Mouse (Mus musculus): ENCODE data around the gene Snx30. TPM values are rescaled to one million over a fixed set of nuclear protein-coding genes. Genes with fewer than 3 reads are reported as not detected.
A peak's percentile ranks its signal among the peaks of the same experiment; 100 is the strongest.

The Snx30 gene
- polyA plus RNA-seq, 1 experiment from 2014 or later: 7.0 TPM

- no peak for TF ChIP-seq CTCF (IDR thresholded peaks at IDR 0.05; ENCODE audit: low read depth)
- peak overlapping the region; percentile 44; the same call in 1 of the 2 replicates for H3K27ac ChIP-seq
- H3K4me1 ChIP-seq (replicated peaks; ENCODE audit: insufficient read depth, low read length): peaks cover 4% of the 10 kb centered on the region; the same call in 1 of the 2 replicates
- no peak overlapping the region for H3K9ac ChIP-seq (ENCODE audit: low read depth, low read length)
- WGBS: 54% methylated on average over 15 of the region's 15 CpGs
- H3K36me3 ChIP-seq (ENCODE audit: insufficient read depth, low read length): no peaks in the 10 kb centered on the region
- DNase-seq (ENCODE audit: low spot score): peak; percentile 47
- H3K4me2 ChIP-seq (ENCODE audit: low read length): peak overlapping the region; percentile 5; the same call in 1 of the 2 replicates
- H3K9me3 ChIP-seq (replicated peaks; ENCODE audit: low read length): no peaks in the 10 kb centered on the region
- no peak overlapping the region for H3K4me3 ChIP-seq (replicated peaks; ENCODE audit: low read depth, low read length)
- no peaks in the 10 kb centered on the region for H3K27me3 ChIP-seq (ENCODE audit: insufficient read depth, low read length)
- no peak for ATAC-seq (replicated peaks; ENCODE audit: low FRiP score, low read depth)
Observed at GRCm38 (mm10) chr4:59844460-59845244, 39.0 kb downstream of the Snx30 start.

DNA sequence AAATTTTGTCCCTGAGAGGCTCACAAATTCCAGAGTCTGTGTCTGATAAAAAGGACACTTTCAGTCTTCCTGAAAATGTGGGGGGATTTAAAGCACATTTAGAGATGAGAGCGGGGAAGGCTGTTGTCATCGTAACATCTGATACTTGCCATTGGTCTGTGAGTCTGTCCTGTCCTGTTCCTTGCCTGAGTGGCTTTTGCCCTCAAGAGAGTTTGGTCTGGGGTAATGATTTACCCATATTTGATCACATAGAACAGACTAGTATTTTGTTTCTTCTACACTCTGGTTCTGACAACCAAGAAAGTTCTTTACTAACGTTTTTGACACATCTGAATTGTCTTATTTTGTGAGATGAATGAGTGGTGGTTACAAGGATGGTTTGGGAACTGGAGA is 39.6 kb downstream of the Snx30 start:
- ATAC-seq (replicated peaks; ENCODE audit: low FRiP score, low read depth) (no peak), DNase-seq (ENCODE audit: low spot score) (no peak)
- no peaks in the 10 kb centered on the region for H3K36me3 ChIP-seq (ENCODE audit: insufficient read depth, low read length)
- H3K27ac ChIP-seq: peak overlapping the region; percentile 44; the same call in 1 of the 2 replicates
- no peak overlapping the region for H3K9ac ChIP-seq (ENCODE audit: low read depth, low read length)
- H3K9me3 ChIP-seq (replicated peaks; ENCODE audit: low read length): no peaks in the 10 kb centered on the region
- no peaks in the 10 kb centered on the region for H3K27me3 ChIP-seq (ENCODE audit: insufficient read depth, low read length)
- H3K4me3 ChIP-seq (replicated peaks; ENCODE audit: low read depth, low read length): no peak overlapping the region
- WGBS: 39% methylated on average over 3 of the region's 3 CpGs
- peak overlapping the region; percentile 5; the same call in 1 of the 2 replicates for H3K4me2 ChIP-seq (ENCODE audit: low read length)
- peaks cover 4% of the 10 kb centered on the region; the same call in 1 of the 2 replicates for H3K4me1 ChIP-seq (replicated peaks; ENCODE audit: insufficient read depth, low read length)
- no peak for TF ChIP-seq CTCF (IDR thresholded peaks at IDR 0.05; ENCODE audit: low read depth)

DNA sequence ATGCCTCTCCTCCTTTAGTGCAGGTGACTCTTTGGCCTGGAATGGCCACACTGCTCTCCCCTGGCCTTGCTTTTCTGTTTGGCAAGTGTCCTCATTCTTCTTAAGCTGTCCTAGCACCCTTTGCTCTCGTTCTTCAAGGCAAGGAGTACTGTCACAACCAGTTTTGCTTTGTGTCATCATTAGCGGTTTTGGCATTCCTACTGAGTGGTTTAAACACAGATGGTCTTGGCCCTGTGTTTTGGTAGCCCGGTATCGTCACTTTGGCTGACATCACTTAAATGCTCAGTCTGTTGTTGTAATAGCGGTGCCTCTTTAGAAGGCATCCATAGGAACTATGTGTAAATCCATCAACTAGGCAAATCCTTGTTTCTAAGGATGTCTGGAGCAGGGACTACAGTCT is 41.8 kb downstream of the Snx30 start:
- Histone ChIP-seq H3K4me2 (ENCODE audit: low read length) (no peak overlapping the region), H3K4me1 (replicated peaks; ENCODE audit: insufficient read depth, low read length) (peaks cover 4% of the 10 kb centered on the region; the same call in 1 of the 2 replicates), H3K9ac (ENCODE audit: low read depth, low read length) (no peak overlapping the region), H3K36me3 (ENCODE audit: insufficient read depth, low read length) (no peaks in the 10 kb centered on the region), H3K27ac (no peak overlapping the region), H3K9me3 (replicated peaks; ENCODE audit: low read length) (no peaks in the 10 kb centered on the region; the same call in 1 of the 2 replicates), H3K4me3 (replicated peaks; ENCODE audit: low read depth, low read length) (no peak overlapping the region), H3K27me3 (ENCODE audit: insufficient read depth, low read length) (no peaks in the 10 kb centered on the region)
- WGBS: 87% methylated on average over 5 of the region's 5 CpGs
- no peak for ATAC-seq (replicated peaks; ENCODE audit: low FRiP score, low read depth)
- no peak for DNase-seq (ENCODE audit: low spot score)
- no peak for TF ChIP-seq CTCF (IDR thresholded peaks at IDR 0.05; ENCODE audit: low read depth)

DNA sequence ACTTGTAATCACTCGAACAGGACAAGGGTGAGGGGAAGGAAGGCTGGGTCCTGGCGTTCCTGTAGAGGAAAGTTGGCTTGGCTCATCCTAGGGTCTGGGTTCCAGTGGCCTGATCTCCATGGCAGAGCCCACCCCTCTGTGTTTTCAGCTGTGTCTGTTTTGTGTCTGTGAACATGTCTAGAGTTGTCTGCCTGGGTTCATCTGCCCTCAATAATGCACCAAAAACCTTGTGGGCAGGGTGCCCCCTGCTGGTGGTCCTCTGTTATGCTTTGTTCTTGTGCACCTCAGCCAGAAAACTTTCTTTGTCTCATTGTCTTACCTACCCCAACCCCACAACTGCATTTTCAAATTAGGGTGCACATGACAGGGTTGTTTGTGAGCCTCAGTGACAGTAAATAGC is 44.5 kb downstream of the Snx30 start:
- Histone ChIP-seq H3K36me3 (ENCODE audit: insufficient read depth, low read length) (no peaks in the 10 kb centered on the region), H3K27ac (no peak overlapping the region), H3K27me3 (ENCODE audit: insufficient read depth, low read length) (no peaks in the 10 kb centered on the region), H3K4me1 (replicated peaks; ENCODE audit: insufficient read depth, low read length) (no peaks in the 10 kb centered on the region), H3K9me3 (replicated peaks; ENCODE audit: low read length) (no peaks in the 10 kb centered on the region; the same call in 1 of the 2 replicates), H3K4me2 (ENCODE audit: low read length) (no peak overlapping the region), H3K4me3 (replicated peaks; ENCODE audit: low read depth, low read length) (no peak overlapping the region), H3K9ac (ENCODE audit: low read depth, low read length) (no peak overlapping the region)
- TF ChIP-seq CTCF (IDR thresholded peaks at IDR 0.05; ENCODE audit: low read depth): peak; percentile 89
- DNase-seq (ENCODE audit: low spot score): peak; percentile 71
- WGBS: 64% methylated on average over 2 of the region's 2 CpGs
- 0 out of 2 replicates have a peak, but pooled peaks have one; percentile 29 for ATAC-seq (replicated peaks; ENCODE audit: low FRiP score, low read depth)

DNA sequence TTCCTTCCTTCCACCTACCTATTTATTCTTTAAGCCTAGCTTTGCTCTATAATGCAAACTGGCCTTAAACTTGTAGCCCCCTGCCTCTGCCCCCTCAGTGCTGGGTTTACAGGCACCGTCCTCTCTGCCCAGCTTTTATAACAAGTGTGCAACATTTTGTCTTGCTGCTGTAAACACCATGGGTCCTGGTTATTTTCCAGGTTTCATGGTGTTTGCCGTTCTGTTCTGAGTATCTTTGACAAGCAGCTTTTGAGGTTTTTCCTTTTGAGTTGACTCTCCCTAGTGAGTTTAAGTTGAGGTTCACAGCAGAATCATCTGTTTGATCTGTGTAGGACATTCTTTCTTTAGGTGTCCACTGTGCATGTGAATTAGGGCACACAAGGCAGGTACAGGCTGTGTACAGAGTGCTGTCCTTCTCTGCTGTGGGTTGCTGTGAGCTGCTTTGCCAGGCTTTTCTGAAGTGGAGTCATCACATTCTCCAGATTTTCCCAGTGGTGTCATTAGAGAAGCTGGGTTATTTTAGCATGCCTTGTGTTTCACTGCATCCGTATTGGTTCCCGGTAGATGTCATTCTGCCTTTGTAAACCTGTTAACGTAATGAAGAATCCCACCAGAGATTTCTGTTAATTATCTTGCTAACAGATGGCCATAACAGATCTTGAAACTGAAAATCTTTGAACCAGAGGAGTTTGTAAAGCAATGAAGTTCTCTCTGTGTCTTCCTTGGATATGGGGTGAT is 45.4 kb downstream of the Snx30 start:
- ATAC-seq (replicated peaks; ENCODE audit: low FRiP score, low read depth) (no peak), DNase-seq (ENCODE audit: low spot score) (no peak)
- H3K4me1 ChIP-seq (replicated peaks; ENCODE audit: insufficient read depth, low read length): no peaks in the 10 kb centered on the region
- no peaks in the 10 kb centered on the region for H3K36me3 ChIP-seq (ENCODE audit: insufficient read depth, low read length)
- no peaks in the 10 kb centered on the region for H3K27me3 ChIP-seq (ENCODE audit: insufficient read depth, low read length)
- H3K4me2 ChIP-seq (ENCODE audit: low read length): no peak overlapping the region
- TF ChIP-seq CTCF (IDR thresholded peaks at IDR 0.05; ENCODE audit: low read depth): no peak
- H3K27ac ChIP-seq: no peak overlapping the region
- WGBS: 87% methylated on average over 5 of the region's 5 CpGs
- H3K4me3 ChIP-seq (replicated peaks; ENCODE audit: low read depth, low read length): no peak overlapping the region
- no peak overlapping the region for H3K9ac ChIP-seq (ENCODE audit: low read depth, low read length)
- no peaks in the 10 kb centered on the region; the same call in 1 of the 2 replicates for H3K9me3 ChIP-seq (replicated peaks; ENCODE audit: low read length)

GRCm38 (mm10) chr4:59853155-59853554 is 47.5 kb downstream of the Snx30 start:
- WGBS: 84% methylated on average over 7 of the region's 7 CpGs
- H3K27me3 ChIP-seq (ENCODE audit: insufficient read depth, low read length): no peaks in the 10 kb centered on the region

More at GRCm38 (mm10) chr4:59853155-59853554, 47.5 kb downstream of the Snx30 start:
- Histone ChIP-seq H3K4me2 (ENCODE audit: low read length) (no peak overlapping the region), H3K9ac (ENCODE audit: low read depth, low read length) (no peak overlapping the region), H3K36me3 (ENCODE audit: insufficient read depth, low read length) (no peaks in the 10 kb centered on the region), H3K27ac (no peak overlapping the region), H3K4me1 (replicated peaks; ENCODE audit: insufficient read depth, low read length) (no peaks in the 10 kb centered on the region), H3K4me3 (replicated peaks; ENCODE audit: low read depth, low read length) (no peak overlapping the region), H3K9me3 (replicated peaks; ENCODE audit: low read length) (no peaks in the 10 kb centered on the region; the same call in 1 of the 2 replicates)
- TF ChIP-seq CTCF (IDR thresholded peaks at IDR 0.05; ENCODE audit: low read depth): no peak
- peak; percentile 57; the same call in 1 of the 2 replicates for ATAC-seq (replicated peaks; ENCODE audit: low FRiP score, low read depth)
- DNase-seq (ENCODE audit: low spot score): no peak
